Mouse (Mus musculus): Measurements from ENCODE around the gene Hivep3. TPM values are rescaled to one million over a fixed set of nuclear protein-coding genes. Genes with fewer than 3 reads are reported as not detected.

Gene Hivep3
- polyA plus RNA-seq, 1 experiment = 1.4 TPM

- H3K4me3 ChIP-seq (ENCODE audit: insufficient read depth, poor library complexity, severe bottlenecking) = no peak overlapping the region
- H3K27me3 ChIP-seq (ENCODE audit: control insufficient read depth, insufficient read depth, insufficient read length) = no peaks in the 10 kb centered on the region
- TF ChIP-seq USF1 (IDR thresholded peaks at IDR 0.05; ENCODE audit: low read depth) = no peak
- no peak for TF ChIP-seq CEBPB (IDR thresholded peaks at IDR 0.05; ENCODE audit: low read depth)
- TF ChIP-seq FOSL1 (IDR thresholded peaks at IDR 0.05; ENCODE audit: insufficient read depth, low read length, poor library complexity, severe bottlenecking) = no peak
- no peak for TF ChIP-seq MYOD1 (IDR thresholded peaks at IDR 0.05; ENCODE audit: control insufficient read depth, insufficient read length, low read depth)
- no peak for TF ChIP-seq CTCF (IDR thresholded peaks at IDR 0.05; ENCODE audit: control insufficient read depth, insufficient read depth, insufficient read length)
- TF ChIP-seq MYOG (IDR thresholded peaks at IDR 0.05; ENCODE audit: control insufficient read depth, extremely low read depth, insufficient read length) = no peak
- TF ChIP-seq MAX (IDR thresholded peaks at IDR 0.05) = no peak
- H3K79me2 ChIP-seq (ENCODE audit: control insufficient read depth, insufficient read depth) = no peaks in the 10 kb centered on the region
- H3ac ChIP-seq (ENCODE audit: control insufficient read depth, insufficient read length, low read depth) = no peak overlapping the region
- H3K36me3 ChIP-seq (ENCODE audit: control insufficient read depth, insufficient read depth) = no peaks in the 10 kb centered on the region
- no peaks in the 10 kb centered on the region for H3K79me3 ChIP-seq (ENCODE audit: low read depth)
Measured at GRCm38 (mm10) chr4:119990346-119990745, 256.8 kb downstream of the Hivep3 start.

- Histone ChIP-seq H3K36me3 (ENCODE audit: control insufficient read depth, insufficient read depth) (no peaks in the 10 kb centered on the region), H3K79me3 (ENCODE audit: low read depth) (no peaks in the 10 kb centered on the region), H3K79me2 (ENCODE audit: control insufficient read depth, insufficient read depth) (no peaks in the 10 kb centered on the region), H3ac (ENCODE audit: control insufficient read depth, insufficient read length, low read depth) (no peak overlapping the region), H3K4me3 (ENCODE audit: insufficient read depth, poor library complexity, severe bottlenecking) (no peak overlapping the region), H3K27me3 (ENCODE audit: control insufficient read depth, insufficient read depth, insufficient read length) (no peaks in the 10 kb centered on the region)
- TF ChIP-seq FOSL1 (IDR thresholded peaks at IDR 0.05; ENCODE audit: insufficient read depth, low read length, poor library complexity, severe bottlenecking) = no peak
- TF ChIP-seq MAX (IDR thresholded peaks at IDR 0.05) = no peak
- no peak for TF ChIP-seq MYOD1 (IDR thresholded peaks at IDR 0.05; ENCODE audit: control insufficient read depth, insufficient read length, low read depth)
- TF ChIP-seq USF1 (IDR thresholded peaks at IDR 0.05; ENCODE audit: low read depth) = no peak
- no peak for TF ChIP-seq CTCF (IDR thresholded peaks at IDR 0.05; ENCODE audit: control insufficient read depth, insufficient read depth, insufficient read length)
- no peak for TF ChIP-seq CEBPB (IDR thresholded peaks at IDR 0.05; ENCODE audit: low read depth)
- no peak for TF ChIP-seq MYOG (IDR thresholded peaks at IDR 0.05; ENCODE audit: control insufficient read depth, extremely low read depth, insufficient read length)
Measured at GRCm38 (mm10) chr4:119990841-119991240, 257.3 kb downstream of the Hivep3 start.

- no peak overlapping the region for H3K4me3 ChIP-seq (ENCODE audit: insufficient read depth, poor library complexity, severe bottlenecking)
- no peak overlapping the region for H3ac ChIP-seq (ENCODE audit: control insufficient read depth, insufficient read length, low read depth)
- no peaks in the 10 kb centered on the region for H3K79me2 ChIP-seq (ENCODE audit: control insufficient read depth, insufficient read depth)
- H3K27me3 ChIP-seq (ENCODE audit: control insufficient read depth, insufficient read depth, insufficient read length) = no peaks in the 10 kb centered on the region
- no peaks in the 10 kb centered on the region for H3K79me3 ChIP-seq (ENCODE audit: low read depth)
- no peaks in the 10 kb centered on the region for H3K36me3 ChIP-seq (ENCODE audit: control insufficient read depth, insufficient read depth)
- no peak for TF ChIP-seq MYOD1 (IDR thresholded peaks at IDR 0.05; ENCODE audit: control insufficient read depth, insufficient read length, low read depth)
- no peak for TF ChIP-seq MYOG (IDR thresholded peaks at IDR 0.05; ENCODE audit: control insufficient read depth, extremely low read depth, insufficient read length)
- TF ChIP-seq MAX (IDR thresholded peaks at IDR 0.05) = no peak
- no peak for TF ChIP-seq CTCF (IDR thresholded peaks at IDR 0.05; ENCODE audit: control insufficient read depth, insufficient read depth, insufficient read length)
- no peak for TF ChIP-seq USF1 (IDR thresholded peaks at IDR 0.05; ENCODE audit: low read depth)
- no peak for TF ChIP-seq FOSL1 (IDR thresholded peaks at IDR 0.05; ENCODE audit: insufficient read depth, low read length, poor library complexity, severe bottlenecking)
- TF ChIP-seq CEBPB (IDR thresholded peaks at IDR 0.05; ENCODE audit: low read depth) = no peak
Measured at GRCm38 (mm10) chr4:119991758-119992157, 258.2 kb downstream of the Hivep3 start.

- Histone ChIP-seq H3K79me2 (ENCODE audit: control insufficient read depth, insufficient read depth) (no peaks in the 10 kb centered on the region), H3K27me3 (ENCODE audit: control insufficient read depth, insufficient read depth, insufficient read length) (no peaks in the 10 kb centered on the region), H3K4me3 (ENCODE audit: insufficient read depth, poor library complexity, severe bottlenecking) (no peak overlapping the region), H3K36me3 (ENCODE audit: control insufficient read depth, insufficient read depth) (no peaks in the 10 kb centered on the region), H3K79me3 (ENCODE audit: low read depth) (no peaks in the 10 kb centered on the region), H3ac (ENCODE audit: control insufficient read depth, insufficient read length, low read depth) (no peak overlapping the region)
- TF ChIP-seq MAX (IDR thresholded peaks at IDR 0.05) = no peak
Measured at GRCm38 (mm10) chr4:119996377-119996776, 262.8 kb downstream of the Hivep3 start.

GRCm38 (mm10) chr4:119997351-119997750, 263.8 kb downstream of the Hivep3 start:
- no peaks in the 10 kb centered on the region for H3K27me3 ChIP-seq (ENCODE audit: control insufficient read depth, insufficient read depth, insufficient read length)
- H3K79me2 ChIP-seq (ENCODE audit: control insufficient read depth, insufficient read depth) = no peaks in the 10 kb centered on the region
- no peaks in the 10 kb centered on the region for H3K36me3 ChIP-seq (ENCODE audit: control insufficient read depth, insufficient read depth)
- no peak overlapping the region for H3ac ChIP-seq (ENCODE audit: control insufficient read depth, insufficient read length, low read depth)
- no peak for TF ChIP-seq CTCF (IDR thresholded peaks at IDR 0.05; ENCODE audit: control insufficient read depth, insufficient read depth, insufficient read length)
- no peak for TF ChIP-seq CEBPB (IDR thresholded peaks at IDR 0.05; ENCODE audit: low read depth)
- no peak overlapping the region for H3K4me3 ChIP-seq (ENCODE audit: insufficient read depth, poor library complexity, severe bottlenecking)
- no peaks in the 10 kb centered on the region for H3K79me3 ChIP-seq (ENCODE audit: low read depth)

- TF ChIP-seq MAX (IDR thresholded peaks at IDR 0.05) (no peak), MYOD1 (IDR thresholded peaks at IDR 0.05; ENCODE audit: control insufficient read depth, insufficient read length, low read depth) (no peak), MYOG (IDR thresholded peaks at IDR 0.05; ENCODE audit: control insufficient read depth, extremely low read depth, insufficient read length) (no peak), CTCF (IDR thresholded peaks at IDR 0.05; ENCODE audit: control insufficient read depth, insufficient read depth, insufficient read length) (no peak), CEBPB (IDR thresholded peaks at IDR 0.05; ENCODE audit: low read depth) (no peak), FOSL1 (IDR thresholded peaks at IDR 0.05; ENCODE audit: insufficient read depth, low read length, poor library complexity, severe bottlenecking) (no peak), USF1 (IDR thresholded peaks at IDR 0.05; ENCODE audit: low read depth) (no peak)
- H3K79me3 ChIP-seq (ENCODE audit: low read depth) = no peaks in the 10 kb centered on the region
- H3K36me3 ChIP-seq (ENCODE audit: control insufficient read depth, insufficient read depth) = no peaks in the 10 kb centered on the region
- no peak overlapping the region for H3K4me3 ChIP-seq (ENCODE audit: insufficient read depth, poor library complexity, severe bottlenecking)
- no peak overlapping the region for H3ac ChIP-seq (ENCODE audit: control insufficient read depth, insufficient read length, low read depth)
- H3K79me2 ChIP-seq (ENCODE audit: control insufficient read depth, insufficient read depth) = no peaks in the 10 kb centered on the region
- H3K27me3 ChIP-seq (ENCODE audit: control insufficient read depth, insufficient read depth, insufficient read length) = no peaks in the 10 kb centered on the region
Measured at GRCm38 (mm10) chr4:119998911-119999310, 265.3 kb downstream of the Hivep3 start.
